ENCODE assay signal across 18 mouse cellular contexts in the genomic region with DNA sequence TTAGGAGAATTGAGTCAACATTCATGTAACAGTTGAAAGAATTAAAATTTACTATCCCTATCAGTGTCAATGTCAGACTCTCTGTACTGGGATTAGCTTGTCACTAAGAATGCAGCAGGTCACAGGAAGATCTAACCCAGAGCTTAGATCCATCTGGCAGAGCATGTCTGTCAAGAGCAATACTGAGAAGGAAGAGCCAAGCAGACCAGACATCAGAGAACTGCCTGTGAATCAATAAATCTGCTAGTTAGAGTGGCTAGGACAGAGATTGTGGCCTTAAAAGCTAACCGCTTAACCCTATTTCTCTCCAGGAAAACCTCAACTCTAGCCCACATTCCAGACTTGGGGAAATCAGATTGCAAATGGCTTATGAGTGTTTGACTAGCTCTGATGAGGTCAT. TPM values are rescaled to one million over a fixed set of nuclear protein-coding genes. Genes with fewer than 3 reads are reported as not detected.
DNase-seq lines count a peak whose midpoint lies in the region; ATAC-seq and TF ChIP-seq lines count a peak whose summit lies in the region.
"Had no signal": no experiment of that assay in that cellular context is flagged by ENCODE, and none has a peak within 500 bp of the region (broad histone marks: within the 10 kb centered on the region; RNA-seq: fewer than 3 reads in every experiment).

No protein-coding gene starts in this region.

- no peak overlapping the region for H3K4me3 ChIP-seq in heart, adult 2 months
- no peak overlapping the region for H3K4me3 ChIP-seq in heart, embryonic 13.5 days
- H3K4me3 ChIP-seq in heart, postnatal 0 days (ENCODE audit: low read depth, low read length) = no peak overlapping the region
- H3K4me3 ChIP-seq: embryonic facial prominence, embryonic 13.5 days; forebrain, embryonic 12.5 days; hindbrain, embryonic 12.5 days had no signal

- peaks cover 5% of the 10 kb centered on the region for H3K36me3 ChIP-seq in heart, adult 2 months (ENCODE audit: control insufficient read depth, insufficient read depth, low read length)
- peaks cover 86% of the 10 kb centered on the region for H3K36me3 ChIP-seq in heart, embryonic 13.5 days
- H3K36me3 ChIP-seq in heart, postnatal 0 days (replicated peaks; ENCODE audit: control insufficient read depth, insufficient read depth, low read length) = peaks cover 70% of the 10 kb centered on the region

- no peak for ATAC-seq in heart, embryonic 13.5 days (ENCODE audit: extremely low read depth, insufficient number of reproducible peaks, low FRiP score, low TSS enrichment)
- ATAC-seq in heart, postnatal 0 days (ENCODE audit: insufficient read depth, low read depth) = no peak
- ATAC-seq: forebrain, embryonic 16.5 days; hindbrain, embryonic 16.5 days; inflammation-experienced regulatory T-cells, adult 6 months; intestine, postnatal 0 days had no signal

- DNase-seq in heart, adult 2 months = no peak
- no peak for DNase-seq in heart, postnatal 36 days
- DNase-seq in heart, adult 18-20 months = no peak
- no peak for DNase-seq in heart, postnatal 0 days (ENCODE audit: low spot score)
- no peak for DNase-seq in heart, postnatal 14 days
- no peak for DNase-seq in natural killer cell, adult 2 months (ENCODE audit: low spot score in 2 of 2)
- DNase-seq: gastrocnemius, postnatal 25 days had no signal

- 87% methylated on average over 1 of the region's 1 CpGs for WGBS in heart, adult 2 months
- WGBS in heart, embryonic 13.5 days = 74% methylated on average over 1 of the region's 1 CpGs
- WGBS in heart, postnatal 0 days = 76% methylated on average over 1 of the region's 1 CpGs

- peak overlapping the region; percentile 7; the same call in 1 of the 2 replicates for H3K27ac ChIP-seq in heart, adult 2 months
- peak overlapping the region; percentile 91 for H3K27ac ChIP-seq in heart, embryonic 13.5 days (replicated peaks)
- H3K27ac ChIP-seq in heart, postnatal 0 days (ENCODE audit: low read depth) = peak overlapping the region; percentile 81
- H3K27ac ChIP-seq: embryonic facial prominence, embryonic 13.5 days; forebrain, embryonic 12.5 days; hindbrain, embryonic 12.5 days had no signal

- TF ChIP-seq EP300 in heart, adult 2 months (IDR thresholded peaks at IDR 0.05; ENCODE audit: insufficient read depth, low read depth, low read length) = no peak
- no peak for TF ChIP-seq EP300 in heart, postnatal 0 days (IDR thresholded peaks at IDR 0.05; ENCODE audit: low read depth)

- H3K9ac ChIP-seq in heart, adult 2 months (ENCODE audit: low read depth, low read length) = no peak overlapping the region
- no peak overlapping the region; the same call in 1 of the 2 replicates for H3K9ac ChIP-seq in heart, embryonic 13.5 days
- H3K9ac ChIP-seq in heart, postnatal 0 days (replicated peaks; ENCODE audit: low read depth, low read length) = no peak overlapping the region
- H3K9ac ChIP-seq: embryonic facial prominence, embryonic 13.5 days; forebrain, embryonic 12.5 days; hindbrain, embryonic 12.5 days had no signal

- intact Hi-C loops in heart, adult 2 months (cut with DNase I) = no loop called here
- intact Hi-C loops in heart, postnatal 36 days (cut with DNase I) = loop anchor here (5.0 kb wide), 1 partner anchor 61 kb away; no protein-coding TSS in a partner anchor
- intact Hi-C loops in heart, postnatal 14 days (cut with DNase I) = no loop called here

- no peaks in the 10 kb centered on the region for H3K9me3 ChIP-seq in heart, embryonic 13.5 days
- H3K9me3 ChIP-seq in heart, postnatal 0 days (replicated peaks; ENCODE audit: control insufficient read depth, low read length) = no peaks in the 10 kb centered on the region
- H3K9me3 ChIP-seq: embryonic facial prominence, embryonic 13.5 days; forebrain, embryonic 12.5 days; hindbrain, embryonic 12.5 days had no signal

- no peaks in the 10 kb centered on the region for H3K79me2 ChIP-seq in heart, adult 2 months (replicated peaks; ENCODE audit: control insufficient read depth, insufficient read depth, low read length)

- H3K4me2 ChIP-seq in heart, embryonic 13.5 days = no peak overlapping the region
- H3K4me2 ChIP-seq in heart, postnatal 0 days (ENCODE audit: low read depth, low read length) = no peak overlapping the region
- H3K4me2 ChIP-seq: embryonic facial prominence, embryonic 13.5 days; forebrain, embryonic 12.5 days; hindbrain, embryonic 12.5 days had no signal

- no peak for TF ChIP-seq CTCF in heart, adult 2 months (IDR thresholded peaks at IDR 0.05)
- no peak for TF ChIP-seq CTCF in heart, postnatal 0 days (IDR thresholded peaks at IDR 0.05; ENCODE audit: low read depth)

- H3K27me3 ChIP-seq in heart, adult 2 months (ENCODE audit: control insufficient read depth, insufficient read depth, low read length) = no peaks in the 10 kb centered on the region
- no peaks in the 10 kb centered on the region for H3K27me3 ChIP-seq in heart, embryonic 13.5 days (replicated peaks)
- H3K27me3 ChIP-seq in heart, postnatal 0 days (ENCODE audit: control insufficient read depth, insufficient read depth, low read length) = no peaks in the 10 kb centered on the region
- H3K27me3 ChIP-seq: embryonic facial prominence, embryonic 13.5 days; forebrain, embryonic 12.5 days; hindbrain, embryonic 12.5 days had no signal

- peaks cover 2% of the 10 kb centered on the region; the same call in 1 of the 2 replicates for H3K4me1 ChIP-seq in heart, adult 2 months (ENCODE audit: control insufficient read depth, insufficient read depth, low read length)
- H3K4me1 ChIP-seq in heart, embryonic 13.5 days = peaks cover 60% of the 10 kb centered on the region
- H3K4me1 ChIP-seq in heart, postnatal 0 days (ENCODE audit: control insufficient read depth, insufficient read depth) = peaks cover 16% of the 10 kb centered on the region

- no peak for TF ChIP-seq POLR2A in heart, adult 2 months (IDR thresholded peaks at IDR 0.05; ENCODE audit: insufficient read depth, low read depth, low read length)

RNA-seq across cellular contexts. Expression of a gene that starts 36.0 kb away (rescaled TPM):
- over 10,000 TPM; 17,740 to 20,311 TPM for total RNA-seq in heart, adult 2 months (2021)
- 16,399 and 21,043 TPM in 2 replicates for polyA plus RNA-seq in heart, adult 2 months (2012; rRNA removed)
- total RNA-seq in heart, postnatal 36 days (2021) = over 10,000 TPM; 17,938 to 18,211 TPM
- polyA plus RNA-seq in heart, embryonic 13.5 days (2015; fragmentation: Nextera tagmentation; extraction: Ambion mirVana) = 519 and 566 TPM in 2 replicates
- total RNA-seq in heart, adult 18-20 months (2021) = over 10,000 TPM; 19,183 to 21,770 TPM
- total RNA-seq in heart, postnatal 0 days (2014; rRNA removed; ENCODE audit: low replicate concordance) = 4,504 and 5,889 TPM in 2 replicates
- 3,958 and 4,151 TPM in 2 replicates for polyA plus RNA-seq in heart, postnatal 0 days (2015; fragmentation: Nextera tagmentation; extraction: Ambion mirVana)
- total RNA-seq in heart, postnatal 14 days (2021) = over 10,000 TPM; 12,884 to 13,789 TPM
- total RNA-seq: CH12.LX; granulocyte monocyte progenitor cell, adult 5-6 weeks had no signal
- polyA plus RNA-seq: adrenal gland, adult 2 months; forebrain, embryonic 12.5 days; forebrain, embryonic 16.5 days; inflammation-experienced regulatory T-cells, adult 6 months had no signal

RNA-seq across cellular contexts. Expression of a gene that starts 42.0 kb away (rescaled TPM):
- total RNA-seq in heart, adult 2 months (2021) = under 1 TPM; 0.47 to 0.89 TPM
- 3.3 and 8.0 TPM in 2 replicates for polyA plus RNA-seq in heart, adult 2 months (2012; rRNA removed)
- 1 to 10 TPM in 1 of 2 experiments, under 1 TPM in 1; 0.41 to 1.5 TPM for total RNA-seq in heart, postnatal 36 days (2021)
- polyA plus RNA-seq in heart, embryonic 13.5 days (2015; fragmentation: Nextera tagmentation; extraction: Ambion mirVana) = 0.06 and 0.15 TPM in 2 replicates
- 1 to 10 TPM; 1.3 to 3.1 TPM for total RNA-seq in heart, adult 18-20 months (2021)
- total RNA-seq in heart, postnatal 0 days (2014; rRNA removed; ENCODE audit: low replicate concordance) = not detected in 2 replicates
- 0.11 TPM in 2 replicates for polyA plus RNA-seq in heart, postnatal 0 days (2015; fragmentation: Nextera tagmentation; extraction: Ambion mirVana)
- 1 to 10 TPM in 1 of 2 experiments, under 1 TPM in 1; 0.66 to 2.5 TPM for total RNA-seq in heart, postnatal 14 days (2021)
- total RNA-seq: CH12.LX; granulocyte monocyte progenitor cell, adult 5-6 weeks had no signal
- polyA plus RNA-seq: forebrain, embryonic 12.5 days; forebrain, embryonic 16.5 days; hindbrain, embryonic 12.5 days; hindbrain, embryonic 16.5 days had no signal

Comparison
In these comparisons a context has a peak if more than half of its experiments do, and no peak if none do; other contexts are left out.
1. H3K27ac ChIP-seq: peak in every context shown above with its lines; median percentile 91 in heart, embryonic 13.5 days; 81 in heart, postnatal 0 days; 7 in heart, adult 2 months.